In the genomic region with DNA sequence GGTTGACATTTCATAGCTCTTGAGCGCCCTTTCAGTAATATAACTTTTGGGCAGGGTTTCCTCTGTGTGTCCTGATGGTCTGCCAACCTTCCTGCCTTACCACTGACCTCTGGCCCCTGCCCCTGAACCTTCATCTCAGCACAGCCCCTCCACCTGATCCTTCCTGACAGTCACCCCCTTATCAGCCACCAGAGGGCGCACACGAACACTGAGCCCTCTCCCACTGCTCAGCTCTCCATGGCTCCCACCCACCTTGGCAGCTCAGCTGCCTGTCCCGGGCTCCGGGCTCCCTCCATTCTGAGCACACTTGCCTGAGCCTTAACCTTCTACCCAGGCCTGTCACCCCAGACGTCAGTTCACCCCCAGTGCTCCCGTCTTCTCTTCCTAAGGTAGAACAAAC, we compare ENCODE assay signal across 10 mouse cellular contexts. TPM values are rescaled to one million over a fixed set of nuclear protein-coding genes. Genes with fewer than 3 reads are reported as not detected.
A peak's percentile ranks its signal among the peaks of the same experiment; 100 is the strongest.
DNase-seq lines count a peak whose midpoint lies in the region; ATAC-seq lines count a peak whose summit lies in the region.
"Had no signal": no experiment of that assay in that cellular context is flagged by ENCODE, and none has a peak within 500 bp of the region (broad histone marks: within the 10 kb centered on the region; RNA-seq: fewer than 3 reads in every experiment).

No protein-coding gene starts in this region.

- no peak overlapping the region for H3K9ac ChIP-seq in hindbrain, embryonic 13.5 days
- H3K9ac ChIP-seq: embryonic facial prominence, embryonic 12.5 days had no signal

- H3K4me2 ChIP-seq in hindbrain, embryonic 13.5 days = no peak overlapping the region
- H3K4me2 ChIP-seq: embryonic facial prominence, embryonic 12.5 days had no signal

- peaks cover 48% of the 10 kb centered on the region for H3K4me1 ChIP-seq in hindbrain, embryonic 10.5 days (replicated peaks)
- H3K4me1 ChIP-seq in hindbrain, embryonic 13.5 days (replicated peaks) = peaks cover 34% of the 10 kb centered on the region

- H3K36me3 ChIP-seq in hindbrain, embryonic 10.5 days = no peaks in the 10 kb centered on the region
- H3K36me3 ChIP-seq in hindbrain, embryonic 13.5 days = no peaks in the 10 kb centered on the region
- H3K36me3 ChIP-seq: embryonic facial prominence, embryonic 12.5 days had no signal

- 5% methylated on average over 7 of the region's 7 CpGs for WGBS in hindbrain, embryonic 10.5 days
- 3% methylated on average over 7 of the region's 7 CpGs for WGBS in hindbrain, embryonic 13.5 days

- no peak for ATAC-seq in hindbrain, embryonic 13.5 days (ENCODE audit: low FRiP score)
- ATAC-seq in neutrophil, adult 5-6 weeks (ENCODE audit: extremely low read depth, insufficient number of reproducible peaks, low FRiP score, poor library complexity, severe bottlenecking) = peak; percentile 13; the same call in 1 of the 2 replicates

- DNase-seq in hindbrain, embryonic 10.5 days (ENCODE audit: low spot score) = peak; percentile 60
- DNase-seq in CD8-positive naive resting alpha-beta T cell, adult 2 months (ENCODE audit: low read depth in 2 of 2, low spot score in 2 of 2) = peak; percentile 57 to 60
- peak; percentile 81 for DNase-seq in brain, adult 2 months (ENCODE audit: low read depth, low spot score)
- peak; percentile 73 for DNase-seq in gastrocnemius, postnatal 14 days
- DNase-seq in kidney, postnatal 4 days = peak; percentile 77 to 82
- no peak for DNase-seq in frontal cortex, postnatal 25 days (ENCODE audit: low spot score in 2 of 2)

- peaks cover 63% of the 10 kb centered on the region for H3K27me3 ChIP-seq in hindbrain, embryonic 10.5 days (ENCODE audit: insufficient read depth, poor library complexity, severe bottlenecking)
- H3K27me3 ChIP-seq in hindbrain, embryonic 13.5 days = peaks cover 57% of the 10 kb centered on the region

- H3K27ac ChIP-seq in hindbrain, embryonic 10.5 days = no peak overlapping the region
- H3K27ac ChIP-seq in hindbrain, embryonic 13.5 days = no peak overlapping the region
- H3K27ac ChIP-seq: embryonic facial prominence, embryonic 12.5 days had no signal

- no peaks in the 10 kb centered on the region for H3K9me3 ChIP-seq in hindbrain, embryonic 10.5 days
- no peaks in the 10 kb centered on the region for H3K9me3 ChIP-seq in hindbrain, embryonic 13.5 days
- H3K9me3 ChIP-seq: embryonic facial prominence, embryonic 12.5 days; megakaryocyte, embryonic 14.5 days had no signal

- intact Hi-C loops in gastrocnemius, postnatal 14 days (cut with DNase I; ENCODE audit: low total_unique reads) = loop anchor here (5.0 to 10.0 kb wide), 2 partner anchors 63 to 166 kb away; partner anchors contain the start of genes Hmg20b and Nfic

- H3K4me3 ChIP-seq in hindbrain, embryonic 10.5 days = no peak overlapping the region
- H3K4me3 ChIP-seq in hindbrain, embryonic 13.5 days = no peak overlapping the region
- H3K4me3 ChIP-seq: embryonic facial prominence, embryonic 12.5 days; megakaryocyte, embryonic 14.5 days had no signal

RNA-seq across cellular contexts. Expression of gene Tjp3, which starts 2.1 kb away (rescaled TPM):
- polyA plus RNA-seq in hindbrain, embryonic 10.5 days (2016; fragmentation: Nextera tagmentation; extraction: Ambion mirVana) = 7.0 and 9.0 TPM in 2 replicates
- polyA plus RNA-seq in hindbrain, embryonic 13.5 days (2015; fragmentation: Nextera tagmentation; extraction: Ambion mirVana) = 4.5 and 5.2 TPM in 2 replicates
- total RNA-seq in gastrocnemius, postnatal 14 days (2021) = not detected
- total RNA-seq in neutrophil, adult 5-6 weeks (2017) = 7.2 and 13.1 TPM in 2 replicates

RNA-seq across cellular contexts. Expression of gene Pip5k1c, which starts 3.5 kb away (rescaled TPM):
- polyA plus RNA-seq in hindbrain, embryonic 10.5 days (2016; fragmentation: Nextera tagmentation; extraction: Ambion mirVana) = 62.1 and 78.5 TPM in 2 replicates
- 97.2 and 102 TPM in 2 replicates for polyA plus RNA-seq in hindbrain, embryonic 13.5 days (2015; fragmentation: Nextera tagmentation; extraction: Ambion mirVana)
- 10 to 100 TPM; 18.5 to 22.8 TPM for total RNA-seq in gastrocnemius, postnatal 14 days (2021)
- 98.0 and 112 TPM in 2 replicates for total RNA-seq in neutrophil, adult 5-6 weeks (2017)

RNA-seq across cellular contexts. Expression of gene Apba3, which starts 22.5 kb away (rescaled TPM):
- polyA plus RNA-seq in hindbrain, embryonic 10.5 days (2016; fragmentation: Nextera tagmentation; extraction: Ambion mirVana) = 46.2 and 54.6 TPM in 2 replicates
- polyA plus RNA-seq in hindbrain, embryonic 13.5 days (2015; fragmentation: Nextera tagmentation; extraction: Ambion mirVana) = 29.7 and 30.6 TPM in 2 replicates
- total RNA-seq in gastrocnemius, postnatal 14 days (2021) = 10 to 100 TPM; 62.8 to 71.1 TPM
- total RNA-seq in neutrophil, adult 5-6 weeks (2017) = 16.6 and 24.0 TPM in 2 replicates

RNA-seq across cellular contexts. Expression of gene Mrpl54, which starts 22.5 kb away (rescaled TPM):
- 238 and 239 TPM in 2 replicates for polyA plus RNA-seq in hindbrain, embryonic 10.5 days (2016; fragmentation: Nextera tagmentation; extraction: Ambion mirVana)
- 134 and 144 TPM in 2 replicates for polyA plus RNA-seq in hindbrain, embryonic 13.5 days (2015; fragmentation: Nextera tagmentation; extraction: Ambion mirVana)
- total RNA-seq in gastrocnemius, postnatal 14 days (2021) = 10 to 100 TPM; 93.1 to 99.9 TPM
- total RNA-seq in neutrophil, adult 5-6 weeks (2017) = 52.4 and 76.6 TPM in 2 replicates

RNA-seq across cellular contexts. Expression of gene Cactin, which starts 31.6 kb away (rescaled TPM):
- 53.2 and 58.8 TPM in 2 replicates for polyA plus RNA-seq in hindbrain, embryonic 10.5 days (2016; fragmentation: Nextera tagmentation; extraction: Ambion mirVana)
- polyA plus RNA-seq in hindbrain, embryonic 13.5 days (2015; fragmentation: Nextera tagmentation; extraction: Ambion mirVana) = 33.5 and 34.7 TPM in 2 replicates
- 1 to 10 TPM; 7.7 to 10.0 TPM for total RNA-seq in gastrocnemius, postnatal 14 days (2021)
- total RNA-seq in neutrophil, adult 5-6 weeks (2017) = 30.1 and 38.4 TPM in 2 replicates

Comparison
In these comparisons a context has a peak if more than half of its experiments do, and no peak if none do; other contexts are left out.
1. DNase-seq: peak in hindbrain, embryonic 10.5 days (single experiment), CD8-positive naive resting alpha-beta T cell, adult 2 months (2 of 2), brain, adult 2 months (single experiment), gastrocnemius, postnatal 14 days (single experiment) and kidney, postnatal 4 days (2 of 2); none in frontal cortex, postnatal 25 days (0 of 2).